Mouse (Mus musculus): Measurements from ENCODE around the gene Clmp. TPM values are rescaled to one million over a fixed set of nuclear protein-coding genes. Genes with fewer than 3 reads are reported as not detected.

Gene Clmp
- polyA plus RNA-seq, 1 experiment from 2014 or later, result 26.2 TPM

DNA sequence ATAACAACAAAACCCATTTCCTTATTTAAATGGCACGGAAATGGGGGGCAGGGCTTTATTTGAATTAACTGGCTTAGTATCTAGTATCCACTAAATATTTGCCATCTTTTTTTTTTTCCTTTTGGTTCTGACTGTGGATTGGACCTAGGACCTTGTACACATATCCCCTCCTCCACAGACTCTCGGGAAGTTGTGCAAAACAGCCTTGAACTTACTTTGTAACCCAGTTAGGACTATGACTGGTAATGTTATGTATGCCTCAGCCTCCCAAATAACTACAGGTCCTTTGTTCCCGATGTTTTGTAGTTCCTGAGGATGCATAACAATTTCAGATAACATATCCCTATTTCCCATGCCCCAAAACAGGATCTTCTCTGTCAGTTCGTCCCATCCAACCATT, 88.1 kb downstream of the Clmp start:
- Histone ChIP-seq H3K9me3 (ENCODE audit: control insufficient read depth, low read length) (no peaks in the 10 kb centered on the region), H3K9ac (ENCODE audit: low read length) (no peak overlapping the region), H3K4me2 (no peak overlapping the region), H3K36me3 (ENCODE audit: control insufficient read depth, insufficient read depth, low read length) (no peaks in the 10 kb centered on the region), H3K4me1 (ENCODE audit: control insufficient read depth, insufficient read depth, low read length) (no peaks in the 10 kb centered on the region; the same call in 1 of the 2 replicates), H3K4me3 (ENCODE audit: low read depth, low read length) (no peak overlapping the region), H3K27ac (ENCODE audit: low read depth, low read length) (no peak overlapping the region), H3K27me3 (ENCODE audit: control insufficient read depth, insufficient read depth, low read length) (no peaks in the 10 kb centered on the region)
- ATAC-seq (ENCODE audit: low FRiP score) (no peak), DNase-seq (ENCODE audit: low spot score, missing footprints) (peak; percentile 56)
- 91% methylated on average over 4 of the region's 4 CpGs for WGBS

DNA sequence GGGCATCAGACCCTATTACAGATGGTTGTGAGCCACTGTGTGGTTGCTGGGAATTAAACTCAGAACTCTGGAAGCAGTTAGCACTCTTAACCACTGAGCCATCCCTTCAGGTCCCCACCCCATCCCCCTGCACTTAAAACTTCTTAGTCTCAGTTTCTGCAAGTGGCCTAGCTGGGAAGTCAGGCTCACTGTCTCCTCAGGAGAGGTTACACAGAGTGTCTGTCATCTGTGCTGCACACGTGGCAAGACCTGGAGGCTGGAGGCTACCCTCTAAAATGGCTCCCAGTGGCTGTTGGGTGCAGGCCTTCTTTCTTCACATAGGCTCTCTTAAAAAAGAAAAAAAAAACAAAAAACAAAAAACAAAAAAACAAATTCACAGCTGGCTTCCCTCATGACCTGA, 90.3 kb downstream of the Clmp start:
- H3K9ac ChIP-seq (ENCODE audit: low read length), result no peak overlapping the region

GRCm38 (mm10) chr9:40776459-40777248, 90.9 kb downstream of the Clmp start:
- no peak overlapping the region for H3K9ac ChIP-seq (ENCODE audit: low read length)
- no peak overlapping the region for H3K4me3 ChIP-seq (ENCODE audit: low read depth, low read length)
- 83% methylated on average over 11 of the region's 11 CpGs for WGBS
- DNase-seq (ENCODE audit: low spot score, missing footprints), result peak; percentile 73
- no peaks in the 10 kb centered on the region for H3K27me3 ChIP-seq (ENCODE audit: control insufficient read depth, insufficient read depth, low read length)
- no peaks in the 10 kb centered on the region; the same call in 1 of the 2 replicates for H3K4me1 ChIP-seq (ENCODE audit: control insufficient read depth, insufficient read depth, low read length)
- H3K9me3 ChIP-seq (ENCODE audit: control insufficient read depth, low read length), result no peaks in the 10 kb centered on the region
- H3K36me3 ChIP-seq (ENCODE audit: control insufficient read depth, insufficient read depth, low read length), result no peaks in the 10 kb centered on the region
- H3K27ac ChIP-seq (ENCODE audit: low read depth, low read length), result no peak overlapping the region
- no peak overlapping the region for H3K4me2 ChIP-seq
- no peak for ATAC-seq (ENCODE audit: low FRiP score)

More for the DNA sequence above, 90.3 kb downstream of the Clmp start:
- 47% methylated on average over 1 of the region's 1 CpGs for WGBS
- Histone ChIP-seq H3K9me3 (ENCODE audit: control insufficient read depth, low read length) (no peaks in the 10 kb centered on the region), H3K4me1 (ENCODE audit: control insufficient read depth, insufficient read depth, low read length) (no peaks in the 10 kb centered on the region; the same call in 1 of the 2 replicates), H3K4me3 (ENCODE audit: low read depth, low read length) (no peak overlapping the region), H3K27ac (ENCODE audit: low read depth, low read length) (no peak overlapping the region), H3K27me3 (ENCODE audit: control insufficient read depth, insufficient read depth, low read length) (no peaks in the 10 kb centered on the region), H3K36me3 (ENCODE audit: control insufficient read depth, insufficient read depth, low read length) (no peaks in the 10 kb centered on the region), H3K4me2 (no peak overlapping the region)
- DNase-seq (ENCODE audit: low spot score, missing footprints) (peak; percentile 67), ATAC-seq (ENCODE audit: low FRiP score) (no peak)

DNA sequence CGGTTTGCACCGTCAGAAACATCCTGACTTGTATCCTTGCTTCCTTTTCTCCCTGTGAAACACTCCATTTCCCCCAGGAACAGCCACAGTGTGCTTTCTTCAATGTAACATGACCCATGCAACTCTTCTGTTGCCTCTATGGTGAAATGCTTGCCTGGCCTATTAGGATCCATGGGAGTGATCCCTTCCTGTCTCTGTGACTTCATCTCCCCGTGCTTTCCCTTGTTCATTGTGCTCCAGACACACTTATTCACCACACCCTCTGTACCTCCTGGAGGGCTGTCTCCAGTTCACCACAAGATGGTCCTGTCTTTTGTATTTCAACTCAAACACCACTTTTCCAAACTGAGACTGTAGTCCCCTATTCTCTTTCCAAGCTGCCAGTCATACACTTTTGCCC, 94.3 kb downstream of the Clmp start:
- Histone ChIP-seq H3K4me3 (ENCODE audit: low read depth, low read length) (no peak overlapping the region), H3K36me3 (ENCODE audit: control insufficient read depth, insufficient read depth, low read length) (no peaks in the 10 kb centered on the region), H3K9me3 (ENCODE audit: control insufficient read depth, low read length) (no peaks in the 10 kb centered on the region), H3K4me2 (no peak overlapping the region), H3K27me3 (ENCODE audit: control insufficient read depth, insufficient read depth, low read length) (no peaks in the 10 kb centered on the region), H3K4me1 (ENCODE audit: control insufficient read depth, insufficient read depth, low read length) (peaks cover 19% of the 10 kb centered on the region), H3K9ac (ENCODE audit: low read length) (no peak overlapping the region), H3K27ac (ENCODE audit: low read depth, low read length) (no peak overlapping the region)
- ATAC-seq (ENCODE audit: low FRiP score), result no peak
- peak; percentile 37 for DNase-seq (ENCODE audit: low spot score, missing footprints)
- 81% methylated on average over 3 of the region's 3 CpGs for WGBS

GRCm38 (mm10) chr9:40780892-40781725, 95.3 kb downstream of the Clmp start:
- H3K4me2 ChIP-seq, result no peak overlapping the region
- H3K36me3 ChIP-seq (ENCODE audit: control insufficient read depth, insufficient read depth, low read length), result no peaks in the 10 kb centered on the region
- no peak overlapping the region for H3K9ac ChIP-seq (ENCODE audit: low read length)
- H3K4me1 ChIP-seq (ENCODE audit: control insufficient read depth, insufficient read depth, low read length), result peaks cover 27% of the 10 kb centered on the region
- 78% methylated on average over 11 of the region's 11 CpGs for WGBS
- no peaks in the 10 kb centered on the region for H3K27me3 ChIP-seq (ENCODE audit: control insufficient read depth, insufficient read depth, low read length)
- no peak overlapping the region for H3K27ac ChIP-seq (ENCODE audit: low read depth, low read length)
- H3K9me3 ChIP-seq (ENCODE audit: control insufficient read depth, low read length), result no peaks in the 10 kb centered on the region
- no peak for ATAC-seq (ENCODE audit: low FRiP score)
- no peak overlapping the region for H3K4me3 ChIP-seq (ENCODE audit: low read depth, low read length)
- DNase-seq (ENCODE audit: low spot score, missing footprints), result peak; percentile 76

- no peak overlapping the region for H3K27ac ChIP-seq (ENCODE audit: low read depth, low read length)
- no peak overlapping the region for H3K4me3 ChIP-seq (ENCODE audit: low read depth, low read length)
- H3K9ac ChIP-seq (ENCODE audit: low read length), result no peak overlapping the region; the same call in 1 of the 2 replicates
- ATAC-seq (ENCODE audit: low FRiP score), result peak; percentile 19; the same call in 1 of the 2 replicates
- H3K27me3 ChIP-seq (ENCODE audit: control insufficient read depth, insufficient read depth, low read length), result no peaks in the 10 kb centered on the region
- H3K36me3 ChIP-seq (ENCODE audit: control insufficient read depth, insufficient read depth, low read length), result no peaks in the 10 kb centered on the region
- H3K4me1 ChIP-seq (ENCODE audit: control insufficient read depth, insufficient read depth, low read length), result peaks cover 27% of the 10 kb centered on the region
- peak overlapping the region; percentile 22; the same call in 1 of the 2 replicates for H3K4me2 ChIP-seq
- 37% methylated on average over 26 of the region's 26 CpGs for WGBS
- no peaks in the 10 kb centered on the region for H3K9me3 ChIP-seq (ENCODE audit: control insufficient read depth, low read length)
- DNase-seq (ENCODE audit: low spot score, missing footprints), result peak; percentile 76
Measured at GRCm38 (mm10) chr9:40781726-40782581, 96.2 kb downstream of the Clmp start.

GRCm38 (mm10) chr9:40783641-40784373, 98.0 kb downstream of the Clmp start:
- Histone ChIP-seq H3K4me1 (ENCODE audit: control insufficient read depth, insufficient read depth, low read length) (peaks cover 27% of the 10 kb centered on the region), H3K9ac (ENCODE audit: low read length) (peak overlapping the region; percentile 47; the same call in 1 of the 2 replicates)
- 3% methylated on average over 13 of the region's 13 CpGs for WGBS

GRCm38 (mm10) chr9:40784374-40784967, 98.7 kb downstream of the Clmp start:
- DNase-seq (ENCODE audit: low spot score, missing footprints), result peak; percentile 93

More at GRCm38 (mm10) chr9:40783641-40784373, 98.0 kb downstream of the Clmp start:
- Histone ChIP-seq H3K4me3 (ENCODE audit: low read depth, low read length) (no peak overlapping the region; the same call in 1 of the 2 replicates), H3K4me2 (peak overlapping the region; percentile 40), H3K36me3 (ENCODE audit: control insufficient read depth, insufficient read depth, low read length) (no peaks in the 10 kb centered on the region), H3K27ac (ENCODE audit: low read depth, low read length) (peak overlapping the region; percentile 80), H3K27me3 (ENCODE audit: control insufficient read depth, insufficient read depth, low read length) (no peaks in the 10 kb centered on the region), H3K9me3 (ENCODE audit: control insufficient read depth, low read length) (no peaks in the 10 kb centered on the region)
- ATAC-seq (ENCODE audit: low FRiP score) (peak; percentile 63), DNase-seq (ENCODE audit: low spot score, missing footprints) (peak; percentile 95)

More at GRCm38 (mm10) chr9:40784374-40784967, 98.7 kb downstream of the Clmp start:
- no peaks in the 10 kb centered on the region for H3K27me3 ChIP-seq (ENCODE audit: control insufficient read depth, insufficient read depth, low read length)
- H3K4me3 ChIP-seq (ENCODE audit: low read depth, low read length), result no peak overlapping the region; the same call in 1 of the 2 replicates
- 4% methylated on average over 9 of the region's 9 CpGs for WGBS
- ATAC-seq (ENCODE audit: low FRiP score), result peak; percentile 73
- H3K36me3 ChIP-seq (ENCODE audit: control insufficient read depth, insufficient read depth, low read length), result no peaks in the 10 kb centered on the region
- H3K9ac ChIP-seq (ENCODE audit: low read length), result peak overlapping the region; percentile 47; the same call in 1 of the 2 replicates
- no peaks in the 10 kb centered on the region for H3K9me3 ChIP-seq (ENCODE audit: control insufficient read depth, low read length)
- H3K27ac ChIP-seq (ENCODE audit: low read depth, low read length), result peak overlapping the region; percentile 80
- peak overlapping the region; percentile 40 for H3K4me2 ChIP-seq
- peaks cover 27% of the 10 kb centered on the region for H3K4me1 ChIP-seq (ENCODE audit: control insufficient read depth, insufficient read depth, low read length)
